In the genomic region with DNA sequence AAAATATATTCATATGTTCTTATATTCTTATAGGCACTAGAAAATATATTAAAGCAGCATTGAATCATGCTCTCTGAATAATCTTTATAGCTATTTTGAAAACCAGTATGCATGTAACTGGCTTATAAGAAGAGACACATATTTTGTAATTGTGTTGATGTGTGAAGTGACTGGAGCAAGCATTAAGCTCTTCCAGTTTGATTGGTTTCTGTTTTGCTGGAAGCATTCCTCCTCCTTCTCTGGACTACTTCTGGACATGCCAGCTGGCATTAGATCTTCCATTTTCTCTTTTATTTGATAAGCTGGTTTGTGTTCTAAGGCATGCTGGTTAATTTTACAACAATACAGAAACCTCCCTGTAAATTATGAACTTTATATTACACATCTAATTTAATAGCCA, we compare ENCODE assay signal across 29 mouse cellular contexts.
DNase-seq lines count a peak whose midpoint lies in the region; ATAC-seq and TF ChIP-seq lines count a peak whose summit lies in the region.
"Had no signal": no experiment of that assay in that cellular context is flagged by ENCODE, and none has a peak within 500 bp of the region (broad histone marks: within the 10 kb centered on the region; RNA-seq: fewer than 3 reads in every experiment).

No protein-coding gene starts in this region.

- TF ChIP-seq EP300 in heart, adult 2 months (IDR thresholded peaks at IDR 0.05; ENCODE audit: insufficient read depth, low read depth, low read length), result no peak

- no peaks in the 10 kb centered on the region for H3K9me3 ChIP-seq in heart, embryonic 16.5 days (replicated peaks; ENCODE audit: control insufficient read depth, low read length)
- H3K9me3 ChIP-seq in lung, embryonic 14.5 days (ENCODE audit: low read depth, low read length), result no peaks in the 10 kb centered on the region
- H3K9me3 ChIP-seq: embryonic facial prominence, embryonic 13.5 days; embryonic facial prominence, embryonic 15.5 days; forebrain, embryonic 10.5 days; forebrain, embryonic 12.5 days; G1E had no signal

- ATAC-seq in heart, embryonic 16.5 days (replicated peaks; ENCODE audit: extremely low read depth, insufficient read depth, low FRiP score), result 0 out of 2 replicates have a peak, but pooled peaks have one; percentile 52
- ATAC-seq in lung, embryonic 14.5 days (ENCODE audit: insufficient read depth), result no peak
- ATAC-seq: activated CD4-positive, CD25-positive, alpha-beta regulatory T cell, adult 4 months; CD4-positive, CD25-positive, alpha-beta regulatory T cell, adult 4 months; forebrain, embryonic 14.5 days; forebrain, embryonic 16.5 days; Patski had no signal

- H3K4me2 ChIP-seq in heart, embryonic 16.5 days (ENCODE audit: low read depth, low read length), result no peak overlapping the region
- H3K4me2 ChIP-seq in lung, embryonic 14.5 days, result no peak overlapping the region
- H3K4me2 ChIP-seq: embryonic facial prominence, embryonic 13.5 days; embryonic facial prominence, embryonic 15.5 days; forebrain, embryonic 12.5 days had no signal

- no peak overlapping the region for H3K9ac ChIP-seq in heart, embryonic 16.5 days (ENCODE audit: low read length)
- H3K9ac ChIP-seq in heart, adult 2 months (ENCODE audit: low read depth, low read length), result no peak overlapping the region
- no peak overlapping the region for H3K9ac ChIP-seq in lung, embryonic 14.5 days
- H3K9ac ChIP-seq: embryonic facial prominence, embryonic 13.5 days; embryonic facial prominence, embryonic 15.5 days; forebrain, embryonic 12.5 days had no signal

- H3K4me3 ChIP-seq in heart, embryonic 16.5 days (ENCODE audit: low read length), result no peak overlapping the region
- H3K4me3 ChIP-seq in heart, adult 2 months, result no peak overlapping the region
- no peak overlapping the region for H3K4me3 ChIP-seq in lung, embryonic 14.5 days (ENCODE audit: low read depth, low read length)
- H3K4me3 ChIP-seq: embryonic facial prominence, embryonic 13.5 days; embryonic facial prominence, embryonic 15.5 days; erythroblast, embryonic 14.5 days; forebrain, embryonic 10.5 days; forebrain, embryonic 12.5 days had no signal

- H3K36me3 ChIP-seq in heart, embryonic 16.5 days (ENCODE audit: control insufficient read depth, insufficient read depth), result no peaks in the 10 kb centered on the region
- H3K36me3 ChIP-seq in heart, adult 2 months (ENCODE audit: control insufficient read depth, insufficient read depth, low read length), result no peaks in the 10 kb centered on the region
- H3K36me3 ChIP-seq in lung, embryonic 14.5 days (ENCODE audit: insufficient read depth), result no peaks in the 10 kb centered on the region
- H3K36me3 ChIP-seq: embryonic facial prominence, embryonic 13.5 days; embryonic facial prominence, embryonic 15.5 days; forebrain, embryonic 10.5 days; forebrain, embryonic 12.5 days; G1E had no signal

- no peaks in the 10 kb centered on the region for H3K27me3 ChIP-seq in heart, embryonic 16.5 days (ENCODE audit: control insufficient read depth, insufficient read depth, low read length)
- H3K27me3 ChIP-seq in heart, adult 2 months (ENCODE audit: control insufficient read depth, insufficient read depth, low read length), result no peaks in the 10 kb centered on the region
- no peaks in the 10 kb centered on the region for H3K27me3 ChIP-seq in lung, embryonic 14.5 days (ENCODE audit: insufficient read depth, low read length)
- H3K27me3 ChIP-seq: CH12.LX; embryonic facial prominence, embryonic 13.5 days; embryonic facial prominence, embryonic 15.5 days had no signal

- TF ChIP-seq CTCF in heart, adult 2 months (IDR thresholded peaks at IDR 0.05), result no peak
- no peak for TF ChIP-seq CTCF in lung, embryonic 14.5 days (IDR thresholded peaks at IDR 0.05; ENCODE audit: low read depth)
- TF ChIP-seq CTCF in brain, embryonic 14.5 days (IDR thresholded peaks at IDR 0.05; ENCODE audit: borderline replicate concordance, extremely low read depth, insufficient read depth, insufficient read length), result no peak

- intact Hi-C loops in heart, adult 2 months (cut with DNase I), result no loop called here

- no peaks in the 10 kb centered on the region for H3K4me1 ChIP-seq in heart, embryonic 16.5 days (ENCODE audit: control insufficient read depth, insufficient read depth, low read length)
- H3K4me1 ChIP-seq in heart, adult 2 months (ENCODE audit: control insufficient read depth, insufficient read depth, low read length), result no peaks in the 10 kb centered on the region; the same call in none of the 2 replicates
- no peaks in the 10 kb centered on the region for H3K4me1 ChIP-seq in lung, embryonic 14.5 days (ENCODE audit: insufficient read depth)
- H3K4me1 ChIP-seq: embryonic facial prominence, embryonic 13.5 days; embryonic facial prominence, embryonic 15.5 days had no signal

- H3K27ac ChIP-seq in heart, embryonic 16.5 days (ENCODE audit: low read length), result no peak overlapping the region
- H3K27ac ChIP-seq in heart, adult 2 months, result no peak overlapping the region; the same call in 1 of the 2 replicates
- H3K27ac ChIP-seq in lung, embryonic 14.5 days (ENCODE audit: low read depth), result no peak overlapping the region
- H3K27ac ChIP-seq: embryonic facial prominence, embryonic 13.5 days; embryonic facial prominence, embryonic 15.5 days; forebrain, embryonic 10.5 days; forebrain, embryonic 12.5 days had no signal

- no peak for TF ChIP-seq POLR2A in heart, adult 2 months (IDR thresholded peaks at IDR 0.05; ENCODE audit: insufficient read depth, low read depth, low read length)
- TF ChIP-seq POLR2A in brain, embryonic 14.5 days (IDR thresholded peaks at IDR 0.05; ENCODE audit: borderline replicate concordance, extremely low read depth, insufficient read depth, insufficient read length, poor library complexity, severe bottlenecking), result no peak

- no peaks in the 10 kb centered on the region for H3K79me2 ChIP-seq in heart, adult 2 months (replicated peaks; ENCODE audit: control insufficient read depth, insufficient read depth, low read length)

- no peak for DNase-seq in heart, adult 2 months
- DNase-seq in lung, embryonic 14.5 days, result peak; percentile 5
- DNase-seq in lung, adult 18-20 months, result no peak
- peak; percentile 10 for DNase-seq in adipocyte (ENCODE audit: low spot score)
- DNase-seq in brain, embryonic 14.5 days (ENCODE audit: low read depth), result peak; percentile 31
- no peak for DNase-seq in gastrocnemius, postnatal 25 days
- DNase-seq: adrenal gland, adult 2 months; adrenal gland, postnatal 10 days; adrenal gland, postnatal 25 days; B cell, adult 2 months; cerebellum, adult 11 months; cerebellum, adult 18-20 months; cerebellum, adult 8-10 months; cerebellum, adult 9-11 months; cerebellum, postnatal 14 days; embryo, embryonic 11 days had no signal

Comparison
In these comparisons a context has a peak if more than half of its experiments do, and no peak if none do; other contexts are left out.
1. DNase-seq: peak in lung, embryonic 14.5 days (single experiment), adipocyte (single experiment) and brain, embryonic 14.5 days (single experiment); none in heart, adult 2 months (0 of 2), lung, adult 18-20 months (0 of 2) and gastrocnemius, postnatal 25 days (single experiment).